Mouse (Mus musculus): ENCODE data around the gene Runx1.

DNA sequence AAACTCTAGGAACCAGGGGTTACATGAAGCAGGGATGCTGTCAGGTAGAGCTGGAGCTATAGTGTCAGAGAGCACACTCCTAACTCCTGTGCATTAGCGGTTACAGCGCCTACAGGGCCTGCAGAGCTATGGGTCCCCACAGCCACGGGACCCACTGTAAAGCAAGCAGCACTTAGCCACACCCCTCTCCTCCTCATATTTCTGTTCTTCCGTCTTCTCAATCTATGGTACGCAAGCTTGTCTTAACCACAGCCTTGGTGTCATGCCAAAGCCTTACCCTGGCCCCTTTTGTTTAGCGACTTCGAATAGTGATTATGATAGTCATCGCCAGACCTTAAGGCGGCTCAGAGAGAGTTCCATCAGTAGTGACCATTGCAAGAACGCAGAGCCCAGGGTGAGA lies 244.2 kb downstream of the Runx1 start:
- TF ChIP-seq HCFC1 (IDR thresholded peaks at IDR 0.05; ENCODE audit: borderline replicate concordance, insufficient read depth, low read length) (no peak), MAFK (IDR thresholded peaks at IDR 0.05; ENCODE audit: insufficient read depth, low read depth, low read length) (no peak), ZNF384 (IDR thresholded peaks at IDR 0.05; ENCODE audit: low read depth, low read length) (no peak), CHD2 (IDR thresholded peaks at IDR 0.05; ENCODE audit: low read depth, low read length) (no peak), ZC3H11A (IDR thresholded peaks at IDR 0.05; ENCODE audit: borderline replicate concordance, low read depth, low read length) (no peak)

Data from ES-E14 (cell line).